Mouse (Mus musculus) small intestine, adult 2 months (tissue): ENCODE data around the gene Map4k3.

Source experiments
- CTCF ChIP-seq: fragments of 200-500 bp; IDR thresholded peaks from 2 replicates; pipeline ENCODE4 v1.5.1; 2012; ENCODE audit warnings: low read depth, mild to moderate bottlenecking, control low read depth, inconsistent platforms, low read length, moderate library complexity, mixed read lengths; ENCODE audit not compliant: insufficient replicate concordance, insufficient read length; ENCODE audit errors: extremely low read depth
- POLR2A ChIP-seq: fragments of 200-500 bp; IDR thresholded peaks from 2 replicates; pipeline ENCODE4 v1.6.1; 2012; ENCODE audit warnings: low read depth, mild to moderate bottlenecking, control low read depth, inconsistent platforms, low read length, moderate library complexity

DNA sequence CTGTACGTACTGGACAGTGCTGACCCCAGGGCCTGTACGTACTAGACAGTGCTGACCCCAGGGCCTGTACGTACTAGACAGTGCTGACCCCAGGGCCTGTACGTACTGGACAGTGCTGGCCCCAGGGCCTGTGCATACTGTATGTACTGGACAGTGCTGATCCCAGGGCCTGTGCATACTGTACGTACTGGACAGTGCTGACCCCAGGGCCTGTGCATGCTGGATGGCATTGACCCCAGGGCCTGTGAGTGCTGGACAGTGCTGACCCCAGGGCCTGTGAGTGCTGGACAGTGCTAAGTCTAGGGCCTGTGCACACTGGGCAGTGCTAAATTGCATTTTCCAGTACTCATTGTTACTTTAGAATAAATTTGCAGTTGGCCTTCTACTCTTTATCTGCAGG, 31.3 kb downstream of the Map4k3 start:
- TF ChIP-seq CTCF (no peak), POLR2A (no peak)
